Mouse (Mus musculus) lung, adult 2 months (tissue): ENCODE measurements around the gene Serbp1.

ENCODE experiments used
- CTCF ChIP-seq: fragments of 200-500 bp; IDR thresholded peaks from 2 replicates; pipeline ENCODE4 v1.5.1; 2011; ENCODE audit warnings: mild to moderate bottlenecking, low read length, control low read depth; ENCODE audit not compliant: insufficient read depth
- POLR2A ChIP-seq: fragments of 200-500 bp; IDR thresholded peaks from 2 replicates; pipeline ENCODE4 v1.6.1; 2011; ENCODE audit warnings: low read depth, mild to moderate bottlenecking, control low read depth, low read length, borderline replicate concordance; ENCODE audit errors: extremely low read depth

- TF ChIP-seq CTCF (no peak), POLR2A (no peak)
Measured at GRCm38 (mm10) chr6:67243765-67244420, 5.9 kb downstream of the Serbp1 start.
